Mouse (Mus musculus): ENCODE measurements around the gene Ubb.
A peak's percentile ranks its signal among the peaks of the same experiment; 100 is the strongest.

Ubb gene

GRCm38 (mm10) chr11:62551226-62552119 is 502 bp downstream of the Ubb start:
- DNase-seq, result peak; percentile 95 to 97

GRCm38 (mm10) chr11:62553186-62553585 is 2.2 kb downstream of the Ubb start:
- no peak for DNase-seq

GRCm38 (mm10) chr11:62553633-62554032 is 2.7 kb downstream of the Ubb start:
- no peak for DNase-seq

- no peak for DNase-seq
Observed at GRCm38 (mm10) chr11:62554163-62554855, 3.3 kb downstream of the Ubb start.

DNA sequence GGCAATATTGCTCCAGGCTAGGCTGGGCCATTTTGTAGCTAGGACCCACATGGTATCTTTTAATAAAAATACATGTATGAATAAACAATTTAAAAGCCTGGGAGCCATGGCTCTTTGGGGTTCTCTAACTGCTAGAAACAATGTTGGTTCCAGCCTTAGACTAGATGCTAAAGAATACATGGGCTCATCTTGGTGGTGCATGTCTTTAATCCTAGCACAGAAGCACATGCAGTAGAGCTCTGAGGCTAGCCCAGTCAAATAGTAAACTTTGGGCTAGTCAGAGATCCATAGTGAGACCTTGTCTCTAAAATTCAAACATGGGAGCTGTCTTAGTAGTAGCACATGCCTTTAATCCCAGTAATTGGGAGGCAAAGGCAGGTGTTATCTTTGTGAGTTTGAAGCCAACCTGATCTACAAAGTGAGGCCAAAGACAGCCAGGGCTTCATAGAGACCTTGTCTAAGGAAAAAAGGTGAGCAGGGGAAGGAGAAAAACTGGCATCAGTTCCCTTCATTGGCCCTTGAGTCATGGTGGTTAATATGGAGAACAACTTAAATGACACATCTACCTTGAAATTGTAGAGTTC is 4.1 kb downstream of the Ubb start:
- DNase-seq, result no peak

DNA sequence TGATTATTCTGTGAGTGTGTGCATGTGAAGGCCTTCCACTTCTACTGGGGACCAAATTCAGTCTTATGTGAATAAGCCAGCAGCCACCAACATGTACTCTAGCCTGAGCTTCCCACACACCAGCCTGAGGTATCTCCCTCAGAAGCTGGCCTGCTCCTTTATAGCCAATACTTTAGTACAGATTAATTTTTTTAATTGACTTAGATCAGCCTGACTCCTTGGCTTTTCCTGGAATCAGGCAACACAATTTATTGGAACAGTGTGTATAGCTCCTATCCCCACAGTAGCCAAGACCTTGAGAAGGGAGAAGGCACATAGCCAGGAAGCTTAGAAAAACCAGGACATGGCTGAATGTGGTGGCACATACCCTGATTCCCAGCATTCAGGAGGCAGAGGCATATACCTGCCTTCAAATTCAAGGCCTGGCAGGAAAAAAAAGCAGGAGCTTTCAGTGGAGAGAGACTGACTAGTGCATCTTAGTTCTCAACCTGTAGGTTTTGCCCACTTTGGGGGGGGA is 5.0 kb downstream of the Ubb start:
- DNase-seq, result no peak

DNA sequence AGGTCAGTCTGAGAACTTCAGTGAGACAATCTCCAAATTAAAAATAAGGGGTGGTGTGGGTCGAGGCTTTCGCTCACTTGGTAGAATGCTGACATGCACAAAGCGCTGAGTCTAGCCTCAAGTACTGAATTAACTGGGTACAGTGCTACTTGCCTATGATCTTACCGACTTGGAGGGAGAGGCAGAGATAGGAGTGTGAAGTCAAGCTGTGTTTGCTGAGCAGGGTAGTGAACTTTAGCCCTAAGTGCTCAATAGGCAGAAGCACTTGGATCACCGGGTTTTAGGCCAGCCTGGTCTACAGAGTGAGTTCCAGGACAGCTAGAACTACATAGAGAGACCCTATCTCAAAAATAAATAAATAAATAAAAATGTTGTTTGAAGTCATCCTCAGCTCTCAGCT is 6.2 kb downstream of the Ubb start:
- no peak for DNase-seq

- DNase-seq, result no peak
Observed at GRCm38 (mm10) chr11:62558152-62558551, 7.2 kb downstream of the Ubb start.

GRCm38 (mm10) chr11:62558961-62559646 is 8.1 kb downstream of the Ubb start:
- peak; percentile 52 to 70 for DNase-seq

- DNase-seq, result peak; percentile 26 to 48
Observed at GRCm38 (mm10) chr11:62560463-62561016, 9.6 kb downstream of the Ubb start.

DNA sequence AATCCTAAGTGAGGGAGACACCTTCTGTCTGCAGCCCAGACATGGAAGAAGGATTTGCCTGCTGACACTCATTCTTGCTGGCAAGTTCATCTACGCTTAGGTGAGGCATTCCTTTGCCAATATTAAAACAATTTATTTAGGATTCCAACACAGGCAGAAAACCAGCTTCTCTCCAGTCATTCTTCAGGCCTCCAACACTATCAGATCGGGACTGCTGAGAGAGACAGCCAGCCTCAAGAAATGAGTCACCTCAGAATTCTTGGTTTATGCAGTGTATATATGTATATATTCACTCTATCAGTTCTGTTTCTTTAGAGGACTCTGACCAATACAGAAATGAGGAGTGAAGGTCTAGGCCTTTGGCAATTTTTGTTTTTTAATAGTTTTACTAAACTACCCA is 12.6 kb downstream of the Ubb start:
- no peak for DNase-seq

GRCm38 (mm10) chr11:62565747-62566146 is 14.8 kb downstream of the Ubb start:
- DNase-seq, result no peak

DNA sequence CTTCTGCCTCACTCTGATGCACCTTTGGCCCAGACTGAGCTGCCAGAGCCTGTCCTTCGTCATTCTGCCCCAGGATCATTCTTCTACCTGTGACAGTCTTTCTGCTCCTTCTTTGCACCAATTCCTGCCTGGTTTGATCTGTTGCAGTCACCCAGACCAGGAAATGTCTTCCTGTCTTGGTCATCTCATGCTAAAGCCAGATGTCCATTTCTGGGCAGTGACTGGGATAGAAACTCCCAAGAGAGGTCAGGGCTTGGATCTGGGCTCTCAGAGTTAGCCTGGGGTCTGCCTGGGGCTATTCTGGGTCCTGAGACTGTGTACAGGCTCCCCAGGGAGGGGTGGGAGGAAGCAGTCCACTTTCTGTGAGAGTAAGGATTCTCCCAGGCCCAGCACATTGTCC is 15.2 kb downstream of the Ubb start:
- no peak for DNase-seq

DNA sequence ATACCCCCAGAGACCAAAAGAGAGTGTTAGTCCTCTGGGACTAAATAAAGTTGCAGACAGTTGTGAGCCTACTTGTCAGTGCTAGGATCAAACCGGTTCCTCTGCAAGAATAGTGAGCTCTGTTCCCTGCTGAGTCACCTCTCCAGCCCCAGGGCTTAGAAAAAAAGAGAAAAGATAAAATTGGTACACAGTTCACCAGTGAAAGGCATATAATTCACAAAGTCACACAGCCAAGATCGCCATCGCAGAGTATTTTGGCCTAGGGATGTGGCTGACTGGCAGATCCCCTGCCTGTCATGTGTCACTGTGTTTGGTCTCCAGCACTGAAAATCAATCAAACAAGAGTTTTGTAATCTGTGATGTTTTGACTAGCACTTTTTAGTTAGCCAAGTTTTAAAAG is 17.3 kb downstream of the Ubb start:
- no peak for DNase-seq

DNA sequence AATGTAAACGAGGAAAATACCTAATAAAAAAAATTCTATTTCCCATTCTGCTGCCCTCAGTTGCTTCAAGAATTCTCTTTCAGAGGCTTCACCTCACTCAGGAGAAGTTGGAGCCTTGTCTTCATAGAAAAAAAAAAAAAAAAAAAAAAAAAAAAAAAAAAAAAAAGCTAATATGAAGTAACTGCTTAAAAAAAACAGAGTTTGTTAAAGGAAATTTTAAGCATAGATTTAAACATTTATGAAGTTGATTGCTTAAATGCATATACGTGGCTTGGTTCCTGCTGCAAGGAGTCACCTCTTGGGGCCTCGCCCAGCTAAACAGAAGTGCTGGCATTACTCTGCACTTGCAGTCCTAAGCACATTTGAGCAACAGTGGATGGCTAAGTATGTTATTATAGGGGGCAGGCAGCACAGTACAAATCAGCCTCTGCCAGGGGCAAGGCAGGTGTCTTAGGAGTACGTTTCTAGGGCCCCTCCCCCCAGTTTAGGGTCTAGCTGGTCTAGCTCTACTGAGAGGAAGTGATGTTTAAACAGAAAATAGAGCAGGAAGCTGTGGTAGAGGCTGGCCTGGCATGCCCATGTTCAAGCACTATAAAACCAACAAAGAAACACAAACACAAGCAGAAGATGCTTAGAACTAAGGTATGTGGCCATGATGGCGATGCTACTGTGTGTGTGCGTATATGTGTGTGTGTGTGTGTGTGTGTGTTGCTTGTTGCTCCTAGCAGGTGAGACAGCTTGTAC is 23.2 kb downstream of the Ubb start, which contains the start of gene Trpv2:
Gene Trpv2, plus strand, starts transcription at position 528 of the 744 bp plus-strand sequence.
- DNase-seq, result no peak

GRCm38 (mm10) chr11:62574703-62575085 is 23.7 kb downstream of the Ubb start:
- no peak for DNase-seq

DNA sequence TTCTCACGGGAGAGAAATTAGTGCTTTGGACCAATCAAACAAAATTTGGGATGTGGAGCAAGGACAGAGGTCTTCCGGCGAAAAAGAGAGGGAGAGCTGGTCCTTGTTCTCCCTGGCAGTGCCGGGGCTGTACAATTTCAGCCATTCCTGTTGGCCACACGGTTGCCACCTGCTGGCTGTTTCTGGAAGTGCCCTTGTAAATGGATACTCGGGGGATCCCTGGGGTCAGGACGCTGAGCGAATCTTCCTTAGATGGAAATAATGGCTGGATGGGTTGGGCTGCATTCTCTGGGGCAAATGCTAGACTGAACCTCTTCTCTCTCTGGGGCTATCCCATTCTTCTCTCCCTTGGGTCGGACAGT is 24.3 kb downstream of the Ubb start:
- peak; percentile 92 for DNase-seq

DNA sequence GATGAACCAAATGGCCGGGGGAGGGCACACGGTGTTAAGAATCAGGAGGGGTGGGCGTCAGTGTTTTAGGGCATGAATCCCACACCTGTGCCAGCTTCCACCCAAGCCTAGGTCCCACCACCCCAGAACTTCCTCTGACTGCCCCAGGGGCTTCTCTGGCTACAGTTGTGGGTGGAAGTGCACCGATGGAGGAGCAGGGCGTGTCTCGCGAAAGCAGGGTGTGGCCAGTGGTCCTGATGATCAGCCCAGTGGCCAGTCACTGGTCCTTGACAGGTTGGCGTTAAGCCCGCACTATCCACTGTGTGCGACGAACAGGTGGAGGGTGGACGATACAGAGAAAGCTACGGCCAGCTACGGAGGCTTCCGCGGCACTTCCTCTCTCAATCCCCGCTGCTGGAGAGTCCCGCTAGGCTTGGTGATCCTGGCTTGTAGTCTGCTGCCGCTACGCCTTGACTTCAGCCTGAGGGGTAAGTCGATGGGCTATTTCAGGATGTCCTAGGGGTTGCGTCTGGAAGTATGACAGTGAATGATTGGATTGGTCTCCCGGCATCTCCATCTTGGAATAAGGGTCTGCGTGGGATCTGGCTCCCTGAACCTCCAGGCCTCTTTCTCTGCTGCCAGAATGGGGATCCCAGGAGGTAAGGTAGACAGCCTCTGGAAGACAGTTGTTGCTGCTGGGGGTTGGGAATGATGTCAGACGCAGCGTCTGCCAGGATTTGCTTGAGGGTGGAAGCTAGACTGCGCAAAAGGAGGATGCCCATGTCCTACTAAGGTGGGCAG is 24.9 kb downstream of the Ubb start:
- peak; percentile 41 to 54 for DNase-seq

DNA sequence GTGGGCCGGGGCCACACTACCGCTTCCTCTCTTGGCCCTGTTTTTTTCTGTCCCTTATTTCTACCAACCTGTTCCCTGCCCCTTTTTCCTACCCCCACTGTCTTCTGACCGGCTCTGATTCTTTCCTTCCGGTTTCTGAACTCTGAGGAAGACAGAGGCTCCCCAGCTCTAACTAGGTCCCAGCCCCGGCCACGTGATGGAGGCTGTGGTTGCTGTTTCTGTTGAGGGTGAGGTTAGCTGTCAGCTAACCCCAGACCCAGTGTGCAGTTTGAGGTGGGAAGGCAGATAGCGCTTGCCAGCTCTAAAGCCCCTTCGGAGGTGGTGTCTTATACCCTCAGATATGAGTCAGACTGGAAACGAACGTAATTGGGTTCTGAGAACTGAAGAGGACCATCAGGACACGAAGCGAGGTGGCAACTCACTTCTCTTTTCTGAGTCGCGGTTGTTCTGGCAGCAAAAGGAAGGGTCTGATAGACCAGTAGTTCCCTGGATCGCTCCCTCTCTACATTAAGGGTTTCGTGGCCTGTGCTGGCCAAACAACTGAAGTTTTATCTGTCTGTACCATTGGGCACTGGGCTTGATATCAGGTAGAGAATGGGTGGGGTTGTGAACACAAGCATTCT is 25.7 kb downstream of the Ubb start:
- no peak for DNase-seq

DNA sequence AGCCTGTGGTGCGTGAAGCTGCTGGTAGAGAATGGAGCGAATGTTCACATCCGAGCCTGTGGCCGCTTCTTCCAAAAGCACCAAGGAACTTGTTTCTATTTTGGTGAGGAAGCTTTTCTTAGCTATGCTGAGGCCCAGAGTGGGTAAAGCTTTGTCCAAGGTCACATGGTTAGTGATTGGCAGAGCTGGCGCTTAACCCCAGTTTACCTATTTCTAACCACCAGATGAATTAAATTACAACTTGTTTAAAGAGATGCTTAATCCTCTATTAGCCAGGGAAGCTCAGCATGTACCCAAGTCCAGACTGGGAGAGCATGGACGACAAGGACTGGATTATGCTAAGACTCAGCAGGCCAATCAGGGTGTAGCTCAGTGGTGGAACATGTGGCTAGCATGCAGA is 32.1 kb downstream of the Ubb start:
- no peak for DNase-seq

Data from kidney, postnatal 4 days (tissue).